Mouse (Mus musculus) adrenal gland, adult 18-20 months (tissue): ENCODE measurements around the gene Togaram2. TPM values are rescaled to one million over a fixed set of nuclear protein-coding genes. Genes with fewer than 3 reads are reported as not detected.
"Not testable (repeated sequence)": the region's sequence is repeated elsewhere in the genome, so short reads cannot be mapped to it uniquely, and the experiment has no call there.

Experiments used
- DNase-seq, 2 experiments: peaks; one replicate each; pipeline ENCODE4 v3.0.0; 2021 to 2022; ENCODE audit warnings: low spot score in 2 of 2
- total RNA-seq, 2 experiments: library from RNA; stranded (reverse); gene quantifications; 1 replicate in 1 of 2; 2 replicates in 1 of 2; pipeline ENCODE4 v1.2.3; 2021

Togaram2 gene
- total RNA-seq, 2 experiments from 2014 or later: 0.13 TPM; not detected in 1

- DNase-seq: no peak
Measured at GRCm38 (mm10) chr17:71721019-71721418, 48.0 kb downstream of the Togaram2 start.

- DNase-seq: no peak
Measured at GRCm38 (mm10) chr17:71730655-71731054, 57.6 kb downstream of the Togaram2 start.

GRCm38 (mm10) chr17:71736442-71736841 lies 63.4 kb downstream of the Togaram2 start:
- no peak for DNase-seq

- DNase-seq: no peak
Measured at GRCm38 (mm10) chr17:71742156-71742555, 69.1 kb downstream of the Togaram2 start.

GRCm38 (mm10) chr17:71742935-71743334 lies 69.9 kb downstream of the Togaram2 start:
- DNase-seq: no peak

- DNase-seq: no peak
Measured at GRCm38 (mm10) chr17:71746114-71746513, 73.1 kb downstream of the Togaram2 start.

GRCm38 (mm10) chr17:71747561-71747960 lies 74.5 kb downstream of the Togaram2 start:
- DNase-seq: no peak

- no peak for DNase-seq
Measured at GRCm38 (mm10) chr17:71749616-71750168, 76.6 kb downstream of the Togaram2 start.

- DNase-seq: no peak
Measured at GRCm38 (mm10) chr17:71752831-71753230, 79.8 kb downstream of the Togaram2 start, which contains the start of gene Pcare. Gene Pcare, minus strand, starts transcription at chr17:71752894.

GRCm38 (mm10) chr17:71760536-71760935 lies 87.5 kb downstream of the Togaram2 start:
- DNase-seq: no peak

- not testable (repeated sequence) for DNase-seq
Measured at GRCm38 (mm10) chr17:71768173-71768572, 95.1 kb downstream of the Togaram2 start, which contains the start of gene Clip4. Gene Clip4, plus strand, starts transcription at chr17:71768473.

GRCm38 (mm10) chr17:71769564-71769963 lies 96.5 kb downstream of the Togaram2 start:
- DNase-seq: no peak

GRCm38 (mm10) chr17:71770696-71771095 lies 97.6 kb downstream of the Togaram2 start:
- DNase-seq: no peak

GRCm38 (mm10) chr17:71774173-71774572 lies 101.1 kb downstream of the Togaram2 start:
- DNase-seq: no peak

GRCm38 (mm10) chr17:71775279-71775678 lies 102.2 kb downstream of the Togaram2 start:
- no peak for DNase-seq

- DNase-seq: no peak
Measured at GRCm38 (mm10) chr17:71778696-71779095, 105.6 kb downstream of the Togaram2 start.

Other genes with a start within 250 kb of the Togaram2 start
- gene Gm4707, start 213.3 kb upstream of the Togaram2 start, total RNA-seq: 1 to 10 TPM in 1 of 2 experiments, under 1 TPM in 1; 0.83 to 2.7 TPM
- gene Smchd1, start 197.9 kb upstream of the Togaram2 start, total RNA-seq: 10 to 100 TPM; 38.9 to 51.1 TPM
- under 1 TPM; 0.70 to 0.83 TPM for gene Ndc80, start 146.4 kb upstream of the Togaram2 start, total RNA-seq
- gene Spdya, start 121.2 kb upstream of the Togaram2 start, total RNA-seq: under 1 TPM; 0.35 to 0.50 TPM
- gene Wdr43, start 57.4 kb upstream of the Togaram2 start, total RNA-seq: 100 to 1,000 TPM in 1 of 2 experiments, 10 to 100 TPM in 1; 63.3 to 104 TPM
- gene Pcare, start 79.6 kb downstream of the Togaram2 start, total RNA-seq: not detected
- 10 to 100 TPM; 15.4 to 16.9 TPM for gene Clip4, start 95.2 kb downstream of the Togaram2 start, total RNA-seq